Mouse (Mus musculus) T-cell, adult 66 days (primary cell): ENCODE measurements around the gene Ccdc159. TPM values are rescaled to one million over a fixed set of nuclear protein-coding genes. Genes with fewer than 3 reads are reported as not detected.

Experiments
- total RNA-seq, 2 experiments: library from RNA; stranded (reverse); gene quantifications; 3 replicates in 1 of 2; 4 replicates in 1 of 2; pipeline ENCODE4 v1.2.4; 2023

Gene Ccdc159
- total RNA-seq = not detected

GRCm38 (mm10) chr9:21927208-21927753, at the start of gene Ccdc159, which contains the start of gene Tmem205:
Ccdc159 (plus strand) TSS chr9:21927471.
Tmem205 (minus strand) TSS chr9:21927556.

DNA sequence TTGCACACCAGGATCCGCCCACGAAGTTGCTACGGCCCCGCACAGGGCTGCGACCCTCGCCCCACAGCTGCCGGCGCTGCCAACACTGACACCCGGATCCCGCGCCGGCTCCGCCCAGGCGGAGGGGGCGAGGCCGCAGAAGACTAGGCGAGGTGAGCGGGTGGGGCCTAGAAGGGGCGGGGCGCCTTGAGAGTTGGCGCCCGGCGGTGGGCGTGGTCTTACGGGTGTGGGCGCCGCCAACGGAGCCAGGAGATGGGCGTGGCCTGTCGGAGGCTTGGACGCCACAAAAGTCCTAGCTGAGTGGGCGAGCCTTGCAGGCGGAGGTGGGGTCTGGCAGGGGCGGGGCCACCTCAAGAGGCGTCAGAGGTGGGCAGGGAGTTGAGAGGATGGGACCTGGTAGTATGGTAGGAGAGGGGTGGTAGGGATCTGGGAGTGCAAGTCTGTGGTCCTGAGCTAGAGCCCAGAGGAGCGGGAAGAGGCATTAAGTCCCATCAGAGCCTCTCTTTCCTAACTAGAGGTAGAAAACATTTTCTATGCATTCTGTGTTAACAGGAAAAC, 9.2 kb upstream of the Ccdc159 start, which contains the start of gene Rab3d:
Gene Rab3d (minus strand): TSS at position 158 of the 558 bp plus-strand sequence.

DNA sequence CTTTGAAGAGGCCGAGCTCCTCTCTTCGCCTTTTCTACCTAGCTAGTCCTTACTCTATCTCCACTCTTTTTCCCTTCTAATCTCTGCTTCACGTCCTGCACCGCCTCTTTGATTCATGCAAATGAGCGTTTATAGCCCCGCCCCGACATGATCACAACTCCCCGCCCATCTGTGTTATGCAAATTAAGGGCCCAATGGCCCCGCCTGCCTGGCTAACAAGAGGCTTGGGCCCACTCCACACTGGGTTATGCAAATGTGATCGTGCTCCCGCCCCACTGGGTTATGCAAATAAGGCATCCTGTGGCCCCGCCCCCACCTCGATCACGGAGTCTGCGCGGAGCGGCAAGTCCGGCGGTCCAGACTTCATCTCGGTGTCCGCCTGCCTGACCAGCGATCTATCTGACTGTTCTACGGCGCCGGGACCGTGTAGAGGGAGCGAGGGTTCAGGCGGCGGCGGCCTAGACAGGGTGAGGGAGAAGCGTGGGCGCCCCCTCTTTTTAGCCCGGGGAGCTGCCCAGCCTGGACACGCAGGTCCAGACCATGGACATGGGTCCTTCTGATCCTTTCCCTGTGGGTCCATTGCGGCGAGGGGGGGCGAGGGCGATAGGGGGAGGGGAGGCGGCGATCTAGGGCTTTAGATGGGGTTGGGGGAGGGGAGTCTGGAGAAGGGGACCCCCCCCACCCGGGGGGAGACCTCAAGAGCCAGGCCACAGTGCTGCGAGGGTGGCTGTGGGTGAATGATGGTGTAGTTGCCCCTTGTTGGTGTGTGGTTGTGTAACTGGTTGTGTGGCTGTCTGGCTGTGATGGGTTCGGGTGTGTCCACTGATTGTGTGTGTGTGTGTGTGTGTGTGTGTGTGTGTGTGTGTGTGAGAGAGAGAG, 9.7 kb downstream of the Ccdc159 start, which contains the start of gene Plppr2:
Gene Plppr2 (plus strand): TSS at position 342 of the 879 bp plus-strand sequence.

GRCm38 (mm10) chr9:21955570-21956281, 28.5 kb downstream of the Ccdc159 start, which contains the start of gene Swsap1:
Swsap1 (plus strand) TSS chr9:21955755.

GRCm38 (mm10) chr9:21963417-21963816, 36.1 kb downstream of the Ccdc159 start, which contains the start of gene Epor:
Epor (minus strand) TSS chr9:21963506.

Other genes with a start within 250 kb of the Ccdc159 start
- gene Ldlr, start 204.0 kb upstream of the Ccdc159 start, total RNA-seq = 10 to 100 TPM; 39.9 to 41.5 TPM
- 1 to 10 TPM; 2.5 to 4.1 TPM for gene Spc24, start 167.2 kb upstream of the Ccdc159 start, total RNA-seq
- gene Kank2, start 128.7 kb upstream of the Ccdc159 start, total RNA-seq = under 1 TPM in 1 of 2 experiments, not detected in 1; 0.12 TPM
- gene Angptl8, start 92.0 kb upstream of the Ccdc159 start, total RNA-seq = not detected
- 1 to 10 TPM; 6.9 to 7.4 TPM for gene Dock6, start 74.8 kb upstream of the Ccdc159 start, total RNA-seq
- gene Rab3d, start 9.3 kb upstream of the Ccdc159 start, total RNA-seq = 10 to 100 TPM; 11.4 to 13.6 TPM
- under 1 TPM in 1 of 2 experiments, not detected in 1; 0.76 TPM for gene Tmem205, start 85 bp downstream of the Ccdc159 start, total RNA-seq
- under 1 TPM; 0.50 to 0.67 TPM for gene Plppr2, start 9.6 kb downstream of the Ccdc159 start, total RNA-seq
- 10 to 100 TPM in 1 of 2 experiments, 1 to 10 TPM in 1; 8.7 to 10.7 TPM for gene Swsap1, start 28.3 kb downstream of the Ccdc159 start, total RNA-seq
- gene Epor, start 36.0 kb downstream of the Ccdc159 start, total RNA-seq = 1 to 10 TPM in 1 of 2 experiments, under 1 TPM in 1; 0.61 to 1.1 TPM
- not detected for gene Rgl3, start 62.0 kb downstream of the Ccdc159 start, total RNA-seq
- gene Ccdc151, start 75.2 kb downstream of the Ccdc159 start, total RNA-seq = not detected
- gene Prkcsh, start 75.3 kb downstream of the Ccdc159 start, total RNA-seq = 10 to 100 TPM; 94.0 to 98.7 TPM
- gene Elavl3, start 124.6 kb downstream of the Ccdc159 start, total RNA-seq = under 1 TPM in 1 of 2 experiments, not detected in 1; 0.27 TPM
- not detected for gene Gm49318, start 143.8 kb downstream of the Ccdc159 start, total RNA-seq
- 10 to 100 TPM; 29.3 to 34.7 TPM for gene Zfp653, start 143.9 kb downstream of the Ccdc159 start, total RNA-seq
- 10 to 100 TPM; 29.0 to 34.0 TPM for gene Ecsit, start 158.0 kb downstream of the Ccdc159 start, total RNA-seq
- not detected for gene Cnn1, start 171.7 kb downstream of the Ccdc159 start, total RNA-seq
- 10 to 100 TPM; 34.2 to 41.2 TPM for gene Elof1, start 189.7 kb downstream of the Ccdc159 start, total RNA-seq
- 100 to 1,000 TPM; 194 to 244 TPM for gene Acp5, start 208.2 kb downstream of the Ccdc159 start, total RNA-seq
- gene Pigyl, start 229.4 kb downstream of the Ccdc159 start, total RNA-seq = 10 to 100 TPM; 13.8 to 19.1 TPM